Mouse (Mus musculus): Measurements from ENCODE around the gene Sf3b4. TPM values are rescaled to one million over a fixed set of nuclear protein-coding genes. Genes with fewer than 3 reads are reported as not detected.

The Sf3b4 gene
- polyA plus RNA-seq, 1 experiment: 77.5 TPM

- Histone ChIP-seq H3K36me3 (ENCODE audit: control insufficient read depth, insufficient read depth) (peaks cover 27% of the 10 kb centered on the region), H3K4me3 (no peak overlapping the region), H3K27me3 (ENCODE audit: control insufficient read depth, insufficient read depth, insufficient read length) (no peaks in the 10 kb centered on the region), H3K79me2 (ENCODE audit: control insufficient read depth, insufficient read depth) (peaks cover 57% of the 10 kb centered on the region), H3K4me2 (ENCODE audit: low read depth) (peak overlapping the region; percentile 39), H3ac (ENCODE audit: control insufficient read depth, insufficient read length) (no peak overlapping the region)
- no peak for TF ChIP-seq MAX (IDR thresholded peaks at IDR 0.05; ENCODE audit: low read depth)
- TF ChIP-seq TCF12 (IDR thresholded peaks at IDR 0.05; ENCODE audit: insufficient read depth, poor library complexity, severe bottlenecking): no peak
- TF ChIP-seq MYOD1 (IDR thresholded peaks at IDR 0.05; ENCODE audit: control insufficient read depth in 1 of 3, insufficient read length in 2 of 3, low read depth in 2 of 3): no peak
- TF ChIP-seq SRF (IDR thresholded peaks at IDR 0.05; ENCODE audit: control insufficient read depth, insufficient read length, low read depth): no peak
- TF ChIP-seq POLR2A (IDR thresholded peaks at IDR 0.05; ENCODE audit: insufficient read length, low read depth): no peak
- no peak for TF ChIP-seq MYOG (IDR thresholded peaks at IDR 0.05; ENCODE audit: control insufficient read depth in 1 of 3, insufficient read depth in 1 of 3, insufficient read length in 2 of 3, low read depth in 2 of 3)
- TF ChIP-seq REST (IDR thresholded peaks at IDR 0.05; ENCODE audit: insufficient read depth, insufficient read length): no peak
- TF ChIP-seq TCF3 (IDR thresholded peaks at IDR 0.05; ENCODE audit: insufficient read length, low read depth): no peak
- TF ChIP-seq CEBPB (IDR thresholded peaks at IDR 0.05; ENCODE audit: insufficient read depth, poor library complexity, severe bottlenecking): no peak
- no peak for TF ChIP-seq USF1 (IDR thresholded peaks at IDR 0.05; ENCODE audit: low read depth)
- no peak for TF ChIP-seq POLR2AphosphoS2 (IDR thresholded peaks at IDR 0.05; ENCODE audit: insufficient read length, low read depth)
- TF ChIP-seq E2F4 (IDR thresholded peaks at IDR 0.05; ENCODE audit: insufficient read depth): no peak
Observed at GRCm38 (mm10) chr3:96133327-96133905, 38.7 kb upstream of the Sf3b4 start.

- Histone ChIP-seq H3K79me2 (ENCODE audit: control insufficient read depth, insufficient read depth) (peaks cover 41% of the 10 kb centered on the region), H3ac (ENCODE audit: control insufficient read depth, insufficient read length) (no peak overlapping the region), H3K36me3 (ENCODE audit: control insufficient read depth, insufficient read depth) (peaks cover 34% of the 10 kb centered on the region), H3K4me2 (ENCODE audit: low read depth) (peak overlapping the region; percentile 13), H3K27me3 (ENCODE audit: control insufficient read depth, insufficient read depth, insufficient read length) (no peaks in the 10 kb centered on the region), H3K4me3 (no peak overlapping the region)
- TF ChIP-seq SRF (IDR thresholded peaks at IDR 0.05; ENCODE audit: control insufficient read depth, insufficient read length, low read depth) (no peak), MYOG (IDR thresholded peaks at IDR 0.05; ENCODE audit: control insufficient read depth in 1 of 3, insufficient read depth in 1 of 3, insufficient read length in 2 of 3, low read depth in 2 of 3) (no peak), TCF12 (IDR thresholded peaks at IDR 0.05; ENCODE audit: insufficient read depth, poor library complexity, severe bottlenecking) (no peak), POLR2AphosphoS2 (IDR thresholded peaks at IDR 0.05; ENCODE audit: insufficient read length, low read depth) (no peak), MYOD1 (IDR thresholded peaks at IDR 0.05; ENCODE audit: control insufficient read depth in 1 of 3, insufficient read length in 2 of 3, low read depth in 2 of 3) (no peak), USF1 (IDR thresholded peaks at IDR 0.05; ENCODE audit: low read depth) (no peak), E2F4 (IDR thresholded peaks at IDR 0.05; ENCODE audit: insufficient read depth) (no peak), REST (IDR thresholded peaks at IDR 0.05; ENCODE audit: insufficient read depth, insufficient read length) (no peak)
Observed at GRCm38 (mm10) chr3:96135011-96135410, 37.1 kb upstream of the Sf3b4 start.

- Histone ChIP-seq H3K27me3 (ENCODE audit: control insufficient read depth, insufficient read depth, insufficient read length) (no peaks in the 10 kb centered on the region), H3K4me2 (ENCODE audit: low read depth) (no peak overlapping the region), H3ac (ENCODE audit: control insufficient read depth, insufficient read length) (no peak overlapping the region), H3K36me3 (ENCODE audit: control insufficient read depth, insufficient read depth) (peaks cover 71% of the 10 kb centered on the region), H3K4me3 (no peak overlapping the region), H3K79me2 (ENCODE audit: control insufficient read depth, insufficient read depth) (no peaks in the 10 kb centered on the region)
- TF ChIP-seq MYOD1 (IDR thresholded peaks at IDR 0.05; ENCODE audit: control insufficient read depth in 1 of 3, insufficient read length in 2 of 3, low read depth in 2 of 3): no peak
- TF ChIP-seq CEBPB (IDR thresholded peaks at IDR 0.05; ENCODE audit: insufficient read depth, poor library complexity, severe bottlenecking): no peak
- no peak for TF ChIP-seq MAX (IDR thresholded peaks at IDR 0.05; ENCODE audit: low read depth)
- TF ChIP-seq POLR2A (IDR thresholded peaks at IDR 0.05; ENCODE audit: insufficient read length, low read depth): no peak
- no peak for TF ChIP-seq SRF (IDR thresholded peaks at IDR 0.05; ENCODE audit: control insufficient read depth, insufficient read length, low read depth)
- no peak for TF ChIP-seq REST (IDR thresholded peaks at IDR 0.05; ENCODE audit: insufficient read depth, insufficient read length)
- no peak for TF ChIP-seq TCF12 (IDR thresholded peaks at IDR 0.05; ENCODE audit: insufficient read depth, poor library complexity, severe bottlenecking)
- no peak for TF ChIP-seq POLR2AphosphoS2 (IDR thresholded peaks at IDR 0.05; ENCODE audit: insufficient read length, low read depth)
- TF ChIP-seq MYOG (IDR thresholded peaks at IDR 0.05; ENCODE audit: control insufficient read depth in 1 of 3, insufficient read depth in 1 of 3, insufficient read length in 2 of 3, low read depth in 2 of 3): no peak
- TF ChIP-seq TCF3 (IDR thresholded peaks at IDR 0.05; ENCODE audit: insufficient read length, low read depth): no peak
- TF ChIP-seq USF1 (IDR thresholded peaks at IDR 0.05; ENCODE audit: low read depth): no peak
- TF ChIP-seq E2F4 (IDR thresholded peaks at IDR 0.05; ENCODE audit: insufficient read depth): no peak
Observed at GRCm38 (mm10) chr3:96147950-96148349, 24.2 kb upstream of the Sf3b4 start.

- H3K79me2 ChIP-seq (ENCODE audit: control insufficient read depth, insufficient read depth): no peaks in the 10 kb centered on the region
- H3ac ChIP-seq (ENCODE audit: control insufficient read depth, insufficient read length): no peak overlapping the region
- H3K4me3 ChIP-seq: no peak overlapping the region
- peaks cover 63% of the 10 kb centered on the region for H3K36me3 ChIP-seq (ENCODE audit: control insufficient read depth, insufficient read depth)
- H3K4me2 ChIP-seq (ENCODE audit: low read depth): no peak overlapping the region
- no peaks in the 10 kb centered on the region for H3K27me3 ChIP-seq (ENCODE audit: control insufficient read depth, insufficient read depth, insufficient read length)
- TF ChIP-seq USF1 (IDR thresholded peaks at IDR 0.05; ENCODE audit: low read depth) (no peak), TCF3 (IDR thresholded peaks at IDR 0.05; ENCODE audit: insufficient read length, low read depth) (no peak), E2F4 (IDR thresholded peaks at IDR 0.05; ENCODE audit: insufficient read depth) (no peak)
Observed at GRCm38 (mm10) chr3:96151836-96152235, 20.3 kb upstream of the Sf3b4 start.

- Histone ChIP-seq H3K79me2 (ENCODE audit: control insufficient read depth, insufficient read depth) (no peaks in the 10 kb centered on the region), H3K27me3 (ENCODE audit: control insufficient read depth, insufficient read depth, insufficient read length) (no peaks in the 10 kb centered on the region), H3K4me2 (ENCODE audit: low read depth) (no peak overlapping the region), H3K36me3 (ENCODE audit: control insufficient read depth, insufficient read depth) (peaks cover 61% of the 10 kb centered on the region), H3ac (ENCODE audit: control insufficient read depth, insufficient read length) (no peak overlapping the region), H3K4me3 (no peak overlapping the region)
- TF ChIP-seq MYOD1 (IDR thresholded peaks at IDR 0.05; ENCODE audit: control insufficient read depth in 1 of 3, insufficient read length in 2 of 3, low read depth in 2 of 3) (no peak), POLR2A (IDR thresholded peaks at IDR 0.05; ENCODE audit: insufficient read length, low read depth) (no peak), REST (IDR thresholded peaks at IDR 0.05; ENCODE audit: insufficient read depth, insufficient read length) (no peak), POLR2AphosphoS2 (IDR thresholded peaks at IDR 0.05; ENCODE audit: insufficient read length, low read depth) (no peak), CEBPB (IDR thresholded peaks at IDR 0.05; ENCODE audit: insufficient read depth, poor library complexity, severe bottlenecking) (no peak), MAX (IDR thresholded peaks at IDR 0.05; ENCODE audit: low read depth) (no peak), SRF (IDR thresholded peaks at IDR 0.05; ENCODE audit: control insufficient read depth, insufficient read length, low read depth) (no peak), TCF12 (IDR thresholded peaks at IDR 0.05; ENCODE audit: insufficient read depth, poor library complexity, severe bottlenecking) (no peak), USF1 (IDR thresholded peaks at IDR 0.05; ENCODE audit: low read depth) (no peak), MYOG (IDR thresholded peaks at IDR 0.05; ENCODE audit: control insufficient read depth in 1 of 3, insufficient read depth in 1 of 3, insufficient read length in 2 of 3, low read depth in 2 of 3) (no peak), E2F4 (IDR thresholded peaks at IDR 0.05; ENCODE audit: insufficient read depth) (no peak), TCF3 (IDR thresholded peaks at IDR 0.05; ENCODE audit: insufficient read length, low read depth) (no peak)
Observed at GRCm38 (mm10) chr3:96152611-96153010, 19.5 kb upstream of the Sf3b4 start.

All from myocyte (in vitro differentiated cells).